Mouse (Mus musculus): ENCODE results near the gene Ddx49. TPM values are rescaled to one million over a fixed set of nuclear protein-coding genes. Genes with fewer than 3 reads are reported as not detected.

Ddx49 gene
- total RNA-seq (2012; rRNA removed) (76.6 and 77.3 TPM in 2 replicates), total RNA-seq (2014; rRNA removed) (58.9 and 64.9 TPM in 2 replicates), polyA plus RNA-seq (2012; ENCODE audit: insufficient read length, low read depth) (98.4 and 129 TPM in 2 replicates)

DNA sequence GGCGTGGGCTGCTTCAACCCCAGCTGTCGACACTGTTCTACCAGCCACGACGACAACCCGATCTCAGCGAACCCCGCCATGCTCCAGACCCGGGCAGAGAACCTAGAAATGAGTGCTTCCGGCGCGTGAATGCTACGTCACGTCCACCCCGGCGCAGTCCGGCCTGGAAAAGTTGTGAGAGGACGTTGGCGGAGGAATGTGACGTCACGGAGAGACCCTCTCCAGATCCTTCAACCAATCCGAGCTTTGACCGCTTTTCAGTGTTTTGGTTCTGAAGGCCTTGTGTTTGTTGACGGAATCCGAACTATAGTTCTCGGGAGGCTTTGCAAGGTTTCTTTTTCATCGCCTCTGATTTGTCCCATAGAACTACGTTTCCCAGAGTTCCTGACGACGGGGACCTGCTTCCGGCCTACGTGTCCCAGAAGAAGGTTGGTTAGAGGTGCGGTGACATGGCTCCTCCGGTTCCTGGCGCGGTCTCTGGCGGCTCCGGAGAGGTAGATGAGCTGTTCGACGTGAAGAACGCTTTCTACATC, at the start of gene Ddx49, which contains the start of gene Cope:
Gene Ddx49 (minus strand): TSS at position 132 of the 533 bp plus-strand sequence.
Gene Cope (plus strand): TSS at position 161 of the 533 bp plus-strand sequence.
- Histone ChIP-seq H3K9ac (ENCODE audit: insufficient read depth, low read depth) (peak within 1 kb of the TSS; percentile 92), H3K4me1 (ENCODE audit: control insufficient read depth in 1 of 2, insufficient read depth in 2 of 2) (peaks cover 12 to 31% of the 10 kb centered on the region in 2 experiments), H3K36me3 (replicated peaks in 1 of 2; ENCODE audit: control insufficient read depth in 1 of 2, insufficient read depth in 1 of 2, low read length in 1 of 2) (peaks cover 43 to 68% of the 10 kb centered on the region in 2 experiments), H3K79me2 (replicated peaks; ENCODE audit: control insufficient read depth, extremely low read depth, insufficient read depth, poor library complexity, severe bottlenecking) (peaks cover 44% of the 10 kb centered on the region), H3K27ac (ENCODE audit: insufficient read depth, low read depth) (peak within 1 kb of the TSS; percentile 25; the same call in 1 of the 2 replicates), H3K4me2 (ENCODE audit: insufficient read depth, low read depth, poor library complexity, severe bottlenecking) (peak within 1 kb of the TSS; percentile 91), H3K9me3 (replicated peaks; ENCODE audit: low read length) (no peaks in the 10 kb centered on the region), H3K4me3 (replicated peaks in 1 of 3; ENCODE audit: low read depth in 2 of 3, low read length in 2 of 3, poor library complexity in 1 of 3) (peak within 1 kb of the TSS; percentile 75 to 99 (median 95)), H3K27me3 (replicated peaks) (no peaks in the 10 kb centered on the region)
- in situ Hi-C loops (cut with MboI; ENCODE audit: low pct_ligation_motif_present, low pct_unique_long_range_greater_than_20kb, low sequenced_read_pairs) = no loop called here
- peak; percentile 95 for DNase-seq (ENCODE audit: extremely low read depth)
- TF ChIP-seq IRF4 (IDR thresholded peaks at IDR 0.05; ENCODE audit: low read depth, low read length) (no peak), JUN (IDR thresholded peaks at IDR 0.05; ENCODE audit: insufficient read depth, low read depth, low read length) (no peak), MAX (IDR thresholded peaks at IDR 0.05; ENCODE audit: low read length) (no peak; the same call in 1 of the 2 replicates), RAD21 (IDR thresholded peaks at IDR 0.05; ENCODE audit: low read depth, low read length) (no peak), MYC (IDR thresholded peaks at IDR 0.05; ENCODE audit: low read depth, low read length) (peak; percentile 83), PAX5 (IDR thresholded peaks at IDR 0.05; ENCODE audit: low read length) (no peak), SIN3A (IDR thresholded peaks at IDR 0.05; ENCODE audit: low read length) (peak; percentile 99), JUND (conservative IDR thresholded peaks at IDR 0.05; ENCODE audit: low read depth, low read length) (0 out of 2 replicates have a peak, but pooled peaks have one; percentile 37), UBTF (IDR thresholded peaks at IDR 0.05; ENCODE audit: low read depth, low read length) (no peak), ZMIZ1 (IDR thresholded peaks at IDR 0.05; ENCODE audit: low read depth, low read length) (peak; percentile 48; the same call in 1 of the 2 replicates), MXI1 (IDR thresholded peaks at IDR 0.05; ENCODE audit: low read depth, low read length) (peak; percentile 98), ELF1 (IDR thresholded peaks at IDR 0.05; ENCODE audit: low read depth, low read length) (peak; percentile 88), NRF1 (IDR thresholded peaks at IDR 0.05; ENCODE audit: low read depth, low read length) (peak; percentile 79), KAT2A (IDR thresholded peaks at IDR 0.05; ENCODE audit: insufficient replicate concordance, low read length) (peak; percentile 78; the same call in 1 of the 2 replicates), HCFC1 (IDR thresholded peaks at IDR 0.05; ENCODE audit: low read depth, low read length) (peak; percentile 94), USF2 (conservative IDR thresholded peaks at IDR 0.05; ENCODE audit: low read depth, low read length) (no peak), POLR2AphosphoS2 (IDR thresholded peaks at IDR 0.05; ENCODE audit: low read depth, low read length) (peak; percentile 55; the same call in 1 of the 2 replicates), CHD1 (IDR thresholded peaks at IDR 0.05; ENCODE audit: low read depth, low read length) (no peak), TBP (conservative IDR thresholded peaks at IDR 0.05; ENCODE audit: low read depth, low read length) (peak; percentile 68), ZKSCAN1 (IDR thresholded peaks at IDR 0.05; ENCODE audit: borderline replicate concordance, low read depth, low read length) (no peak), BHLHE40 (IDR thresholded peaks at IDR 0.05; ENCODE audit: low read depth, low read length) (no peak), MAFK (IDR thresholded peaks at IDR 0.05; ENCODE audit: insufficient replicate concordance, low read length) (no peak), CHD2 (IDR thresholded peaks at IDR 0.05; ENCODE audit: low read length) (no peak), ETS1 (conservative IDR thresholded peaks at IDR 0.05; ENCODE audit: low read depth, low read length) (no peak), CTCF (conservative IDR thresholded peaks at IDR 0.05 in 1 of 2, IDR thresholded peaks at IDR 0.05 in 1 of 2; ENCODE audit: low read depth in 2 of 2, low read length in 2 of 2) (no peak), MEF2A (IDR thresholded peaks at IDR 0.05; ENCODE audit: borderline replicate concordance, low read depth, low read length) (no peak; the same call in 1 of the 2 replicates), NELFE (IDR thresholded peaks at IDR 0.05; ENCODE audit: low read depth, low read length) (peak; percentile 61), SMC3 (IDR thresholded peaks at IDR 0.05; ENCODE audit: low read depth, low read length) (no peak), ZNF384 (IDR thresholded peaks at IDR 0.05; ENCODE audit: low read depth, low read length) (no peak), E2F4 (IDR thresholded peaks at IDR 0.05; ENCODE audit: insufficient replicate concordance, low read depth, low read length) (no peak; the same call in 1 of the 2 replicates), EP300 (IDR thresholded peaks at IDR 0.05; ENCODE audit: low read length) (no peak), ZC3H11A (IDR thresholded peaks at IDR 0.05; ENCODE audit: low read depth, low read length) (no peak), RCOR1 (conservative IDR thresholded peaks at IDR 0.05; ENCODE audit: low read depth, low read length) (no peak), TCF12 (IDR thresholded peaks at IDR 0.05; ENCODE audit: low read depth, low read length) (peak; percentile 78), GABPA (IDR thresholded peaks at IDR 0.05; ENCODE audit: insufficient replicate concordance, low read depth, low read length) (peak; percentile 80), USF1 (IDR thresholded peaks at IDR 0.05; ENCODE audit: low read depth, low read length) (no peak), POLR2A (IDR thresholded peaks at IDR 0.05; ENCODE audit: low read depth, low read length) (peak; percentile 84), MAZ (IDR thresholded peaks at IDR 0.05; ENCODE audit: low read depth, low read length) (peak; percentile 10; the same call in 1 of the 2 replicates)
- dilution Hi-C loops (cut with MboI; ENCODE audit: extremely low pct_ligation_motif_present, extremely low pct_unique_long_range_greater_than_20kb, low sequenced_read_pairs) = no loop called here
